Mouse (Mus musculus) olfactory bulb, adult 2 months (tissue): ENCODE results near the gene Adamts17.

ENCODE experiments used
- CTCF ChIP-seq: fragments of 200-500 bp; IDR thresholded peaks from 2 replicates; pipeline ENCODE4 v1.5.1; 2012; ENCODE audit warnings: low read depth, mild to moderate bottlenecking, low read length, moderate library complexity; ENCODE audit not compliant: insufficient read depth
- POLR2A ChIP-seq: fragments of 200-500 bp; IDR thresholded peaks from 2 replicates; pipeline ENCODE4 v1.6.1; 2012; ENCODE audit warnings: mild to moderate bottlenecking, low read depth, low read length, moderate library complexity; ENCODE audit not compliant: insufficient read depth

DNA sequence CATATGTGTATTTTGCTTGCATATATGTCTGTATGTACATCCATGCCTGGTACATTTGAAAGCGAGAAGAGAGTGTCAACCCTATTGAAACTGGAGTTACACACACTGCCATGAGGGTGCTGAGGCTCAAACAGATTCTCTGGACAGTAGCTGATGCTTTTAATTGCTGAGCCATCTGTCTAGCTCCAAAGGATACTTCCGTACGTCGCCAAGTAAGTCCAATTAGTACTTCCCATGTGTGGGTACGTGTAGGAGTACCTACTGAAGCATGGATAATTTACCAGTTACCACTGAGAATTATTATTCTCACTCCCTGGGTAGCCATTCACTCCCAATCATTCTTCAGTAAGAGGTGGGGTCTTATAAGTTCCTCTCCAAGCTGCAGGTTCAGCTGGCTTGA, 19.7 kb downstream of the Adamts17 start:
- TF ChIP-seq CTCF (no peak), POLR2A (no peak)
